Mouse (Mus musculus): ENCODE measurements around the gene Ak8.
A peak's percentile ranks its signal among the peaks of the same experiment; 100 is the strongest.

The Ak8 gene

DNA sequence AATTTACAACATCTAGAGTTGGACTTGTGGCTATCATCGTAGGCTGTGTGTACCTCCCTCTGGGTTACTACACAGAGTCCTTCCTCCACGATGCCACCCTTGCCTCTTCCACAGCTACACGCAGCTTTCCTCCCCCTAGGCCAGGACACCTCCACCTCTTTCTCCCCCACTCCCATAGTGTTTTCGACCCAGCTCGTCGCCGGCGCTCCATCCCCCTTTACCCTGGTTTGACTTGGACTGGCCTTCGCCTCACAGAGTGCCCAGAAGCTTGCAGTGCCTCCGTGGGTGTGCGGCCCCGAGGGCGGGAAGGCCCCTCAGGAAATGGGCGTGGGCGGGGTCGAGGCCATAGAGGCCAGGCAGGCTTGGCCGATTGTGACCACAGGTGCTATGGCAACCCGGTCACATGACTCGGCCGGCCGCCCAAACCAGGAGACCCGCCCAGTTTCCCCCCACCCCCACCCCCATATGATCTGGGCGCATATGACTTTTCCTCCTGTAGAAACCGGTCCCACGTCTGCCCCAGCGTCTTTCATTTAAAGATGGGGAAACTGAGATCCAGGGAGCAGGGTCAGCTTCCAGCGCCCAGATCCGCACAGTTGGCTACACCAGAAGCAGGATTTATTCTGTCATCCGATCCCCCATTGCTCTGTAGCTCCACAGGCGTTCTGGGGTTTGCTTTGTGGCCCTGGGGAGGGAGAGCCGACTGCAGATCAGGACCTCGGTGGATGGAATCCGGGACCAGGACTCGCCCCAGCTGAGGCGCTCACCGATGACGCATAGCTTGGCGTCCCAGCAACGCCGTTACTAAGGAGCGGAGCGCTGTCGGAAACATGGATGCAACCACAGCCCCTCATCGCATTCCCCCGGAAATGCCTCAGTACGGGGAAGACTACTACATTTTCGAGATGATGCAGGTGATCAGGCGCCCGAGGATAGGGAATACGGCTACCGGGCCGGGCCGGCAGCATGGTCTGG, at the start of gene Ak8, which contains the start of gene Spaca9:
Gene Ak8 (plus strand): TSS at position 804 of the 975 bp plus-strand sequence.
Gene Spaca9 (minus strand): TSS at position 367 of the 975 bp plus-strand sequence.
- peak; percentile 51 for DNase-seq (ENCODE audit: extremely low read depth, insufficient read length, low spot score)

DNA sequence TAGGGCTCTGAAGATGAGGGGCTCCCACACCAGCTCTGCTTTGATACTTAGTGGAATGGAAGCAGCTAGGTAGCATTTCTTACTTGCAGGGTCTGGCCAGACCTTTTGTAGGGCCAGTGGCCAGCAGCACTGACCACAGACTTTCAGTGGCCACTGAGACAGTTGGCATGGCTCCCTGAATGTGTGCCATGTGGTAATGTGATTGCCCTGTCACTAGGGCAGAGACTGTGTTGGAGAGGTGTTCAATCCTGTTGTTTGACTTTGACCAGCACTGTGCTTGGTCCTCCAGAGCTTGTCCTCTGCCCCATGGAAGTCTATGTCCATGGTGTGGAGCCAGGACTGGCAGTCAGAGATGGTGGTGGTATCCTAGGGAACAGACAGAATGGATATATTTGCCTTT, 49.4 kb upstream of the Ak8 start:
- peak; percentile 23 for DNase-seq (ENCODE audit: extremely low read depth, insufficient read length, low spot score)

DNA sequence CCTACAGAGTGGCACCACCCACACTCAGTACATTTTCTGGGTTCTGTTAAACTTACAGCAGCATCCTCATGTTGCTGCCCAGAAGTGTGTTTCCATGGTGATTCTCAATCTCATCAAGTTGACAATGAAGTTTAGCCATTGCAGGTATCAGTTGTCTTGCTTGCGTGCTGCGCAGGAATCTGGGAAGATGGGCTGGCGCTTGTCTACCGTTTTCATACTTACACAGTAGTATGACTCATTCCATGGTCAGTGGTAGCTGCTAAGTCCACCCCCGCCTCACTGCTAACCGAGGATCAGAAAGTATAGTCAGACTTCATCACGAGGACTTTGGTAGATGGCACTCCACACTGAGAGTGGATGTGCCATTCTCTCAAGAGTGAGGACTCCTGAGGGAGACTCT, 46.6 kb upstream of the Ak8 start:
- no peak for DNase-seq (ENCODE audit: extremely low read depth, insufficient read length, low spot score)

DNA sequence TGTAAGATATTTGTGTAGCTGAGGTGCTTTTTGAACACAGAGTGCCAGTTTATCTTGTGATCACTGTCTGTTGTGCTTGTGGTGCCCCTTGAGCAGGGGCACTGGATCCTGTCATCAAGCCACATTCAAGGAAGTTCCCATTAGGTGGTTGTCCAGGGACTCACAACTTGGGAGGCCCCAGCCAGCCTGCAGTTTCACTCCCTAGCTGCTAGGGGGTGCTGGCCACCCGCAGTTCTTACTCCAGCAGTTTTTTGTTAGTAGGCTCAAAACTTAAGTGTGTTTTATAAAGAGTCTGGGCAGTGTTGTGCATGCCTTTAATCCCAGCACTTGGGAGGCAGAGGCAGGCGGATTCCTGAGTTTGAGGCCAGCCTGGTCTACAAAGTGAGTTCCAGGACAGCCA, 45.7 kb upstream of the Ak8 start:
- no peak for DNase-seq (ENCODE audit: extremely low read depth, insufficient read length, low spot score)

DNA sequence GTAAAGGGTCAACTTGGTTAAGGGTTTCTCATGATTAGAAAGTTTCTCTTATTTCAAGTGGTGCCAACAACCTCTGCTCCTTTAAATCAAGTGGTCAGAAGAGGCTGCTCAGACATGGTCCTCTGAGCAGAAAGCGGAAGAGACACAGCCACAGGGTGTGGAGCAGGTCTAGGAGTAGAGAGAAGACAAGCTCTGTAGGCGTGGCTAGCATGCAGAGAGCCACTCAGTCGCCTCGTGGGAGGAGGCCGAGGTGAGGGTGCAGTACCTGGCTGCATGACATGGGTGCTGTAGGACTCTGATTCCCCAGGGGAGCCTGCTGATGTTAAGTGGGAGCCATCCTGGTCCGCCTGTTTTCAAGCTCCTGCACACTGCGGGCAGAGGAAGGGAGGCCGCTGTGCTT, 43.7 kb upstream of the Ak8 start:
- no peak for DNase-seq (ENCODE audit: extremely low read depth, insufficient read length, low spot score)

DNA sequence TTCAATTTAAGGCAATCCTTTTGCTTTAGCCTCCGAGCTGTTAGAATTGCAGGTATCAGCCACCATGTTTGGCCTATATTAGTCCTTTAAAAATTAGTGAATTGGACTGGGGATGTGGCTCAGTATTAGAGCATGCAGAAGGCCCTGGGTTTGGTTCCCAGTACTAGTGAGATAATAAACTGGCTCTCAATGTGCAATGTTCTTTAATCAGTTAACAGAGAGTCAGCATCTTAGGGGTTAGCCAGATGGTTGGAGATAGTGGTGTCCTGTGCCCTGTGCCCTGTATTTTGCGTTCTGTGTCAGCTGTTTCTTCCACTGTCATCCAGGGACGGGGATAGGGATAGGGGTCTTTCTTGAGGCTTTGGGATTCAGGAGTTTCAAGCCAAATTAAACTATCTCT, 37.1 kb upstream of the Ak8 start:
- no peak for DNase-seq (ENCODE audit: extremely low read depth, insufficient read length, low spot score)

DNA sequence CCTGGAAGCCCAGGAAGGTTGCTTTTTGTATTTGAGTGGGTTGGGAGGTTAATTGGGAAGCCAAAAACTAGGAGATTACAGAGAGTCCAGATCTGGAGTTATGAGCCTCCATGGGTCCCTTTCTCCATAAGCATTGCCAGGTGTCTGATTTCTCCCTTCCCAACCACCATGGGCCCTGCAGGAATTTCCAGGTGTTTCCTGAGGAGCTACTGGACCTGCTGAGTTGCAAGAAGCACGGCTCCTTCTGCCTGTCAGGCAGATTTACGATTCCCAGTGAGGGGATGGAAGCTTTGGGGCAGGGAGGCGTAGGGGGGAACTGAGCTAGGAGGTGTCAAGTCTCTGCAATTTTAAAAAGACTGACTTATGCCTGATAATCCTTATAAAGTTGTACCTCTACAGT, 34.1 kb upstream of the Ak8 start:
- no peak for DNase-seq (ENCODE audit: extremely low read depth, insufficient read length, low spot score)

DNA sequence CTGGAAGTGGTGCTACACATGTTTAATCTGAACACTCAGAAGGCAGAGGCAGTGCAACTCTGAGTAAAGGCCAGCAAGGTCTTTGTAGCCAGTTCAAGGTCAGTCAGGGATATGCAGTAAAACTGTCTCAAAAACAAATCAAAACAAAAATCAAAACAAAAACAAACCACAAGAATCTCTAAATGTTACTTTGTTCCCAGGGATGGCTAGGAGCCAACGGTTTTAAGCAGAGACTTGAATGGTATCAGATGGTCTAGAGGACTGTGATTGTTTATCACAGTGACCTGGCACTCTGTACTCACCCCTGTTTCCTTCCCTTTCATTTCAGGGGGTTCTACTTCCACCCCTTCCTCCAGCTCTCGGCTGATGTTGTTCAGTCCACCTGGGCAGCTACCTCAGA, 28.5 kb upstream of the Ak8 start:
- DNase-seq (ENCODE audit: extremely low read depth, insufficient read length, low spot score): no peak

DNA sequence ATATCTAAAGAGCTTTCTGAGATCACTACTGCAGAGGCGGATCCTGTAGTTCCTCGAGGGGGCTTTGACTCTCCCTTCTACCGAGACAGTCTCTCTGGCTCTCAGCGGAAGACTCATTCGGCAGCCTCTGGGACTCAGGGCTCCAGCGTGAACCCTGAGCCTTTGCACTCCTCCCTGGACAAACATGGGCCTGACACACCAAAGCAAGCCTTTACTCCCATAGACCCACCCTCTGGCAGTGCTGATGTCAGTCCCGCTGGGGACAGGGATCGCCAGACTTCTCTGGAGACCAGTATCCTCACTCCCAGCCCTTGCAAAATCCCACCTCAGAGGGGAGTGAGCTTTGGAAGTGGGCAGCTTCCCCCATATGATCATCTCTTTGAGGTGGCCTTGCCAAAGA, 24.0 kb upstream of the Ak8 start:
- DNase-seq (ENCODE audit: extremely low read depth, insufficient read length, low spot score): no peak

DNA sequence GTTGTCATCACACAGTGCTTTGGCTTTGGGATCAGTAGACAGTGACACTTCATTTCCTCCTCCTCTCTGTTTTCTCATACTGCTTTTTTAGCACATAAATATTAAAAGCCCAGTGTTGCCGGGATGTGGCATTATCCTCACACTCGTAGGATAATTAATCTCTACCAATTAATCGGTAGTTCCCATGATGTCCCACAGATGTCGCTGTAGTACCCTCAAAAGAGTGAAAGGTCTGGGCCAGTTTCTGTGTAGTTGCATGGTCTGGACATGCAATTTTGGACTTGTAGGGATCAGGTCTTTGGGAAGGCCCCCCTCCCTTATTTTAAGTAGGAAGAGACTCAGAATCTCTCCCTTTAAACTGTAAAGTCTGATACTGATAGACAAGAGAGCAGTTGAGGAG, 19.3 kb upstream of the Ak8 start:
- DNase-seq (ENCODE audit: extremely low read depth, insufficient read length, low spot score): no peak

DNA sequence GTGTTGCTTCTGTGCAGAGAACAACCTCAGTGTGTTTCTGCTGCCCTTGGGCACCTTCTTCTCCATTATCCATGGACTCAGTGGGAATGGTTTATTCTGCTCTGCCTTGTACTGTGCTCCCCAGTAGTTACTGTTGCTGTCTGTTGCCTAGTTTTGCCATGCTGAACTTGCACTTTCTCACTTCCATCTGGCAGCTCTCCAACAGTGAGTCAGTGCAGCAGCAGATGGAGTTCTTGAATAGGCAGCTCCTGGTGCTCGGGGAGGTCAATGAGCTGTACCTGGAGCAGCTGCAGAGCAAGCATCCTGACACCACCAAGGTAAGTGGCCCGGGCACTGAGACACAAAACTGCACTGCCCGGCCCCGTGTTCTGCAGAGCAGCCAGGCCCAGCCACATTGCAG, 18.2 kb upstream of the Ak8 start:
- DNase-seq (ENCODE audit: extremely low read depth, insufficient read length, low spot score): peak; percentile 41

DNA sequence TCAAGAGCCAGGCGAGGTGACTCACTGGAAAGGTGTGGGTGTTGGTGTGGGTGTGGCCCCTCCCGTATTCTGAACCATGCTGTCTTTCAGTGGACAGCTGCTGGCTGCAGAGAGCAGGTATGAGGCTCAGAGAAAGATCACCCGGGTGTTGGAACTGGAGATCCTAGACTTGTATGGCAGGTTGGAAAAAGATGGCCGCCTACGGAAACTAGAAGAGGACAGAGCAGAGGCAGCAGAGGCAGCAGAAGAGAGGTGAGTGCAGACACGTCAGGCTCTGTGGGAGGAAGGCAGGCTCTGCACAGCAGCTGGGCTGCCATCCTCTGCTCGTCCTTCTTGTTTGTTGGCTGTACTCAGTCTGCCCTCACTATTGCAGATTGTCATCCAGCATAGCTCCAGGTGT, 14.1 kb upstream of the Ak8 start:
- DNase-seq (ENCODE audit: extremely low read depth, insufficient read length, low spot score): no peak

DNA sequence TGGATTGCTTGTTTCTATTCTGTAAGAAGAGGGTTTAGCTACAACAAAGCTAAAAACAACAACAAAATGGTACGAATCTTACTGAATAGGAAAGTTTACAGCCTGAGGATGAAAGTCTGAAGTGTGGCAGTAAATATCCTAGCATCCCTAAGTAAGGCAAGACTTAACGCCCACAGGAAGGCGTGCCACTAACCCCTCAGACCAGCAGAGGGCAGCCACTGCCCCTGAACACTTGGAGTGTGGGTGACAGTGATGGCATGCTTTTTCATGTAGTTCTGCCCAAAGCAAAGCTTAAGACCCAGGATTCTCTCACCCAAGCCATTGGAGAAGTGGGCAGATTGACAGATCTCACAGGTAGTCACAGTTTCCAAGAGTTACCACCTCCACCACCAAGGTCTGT, 11.5 kb upstream of the Ak8 start:
- DNase-seq (ENCODE audit: extremely low read depth, insufficient read length, low spot score): no peak

DNA sequence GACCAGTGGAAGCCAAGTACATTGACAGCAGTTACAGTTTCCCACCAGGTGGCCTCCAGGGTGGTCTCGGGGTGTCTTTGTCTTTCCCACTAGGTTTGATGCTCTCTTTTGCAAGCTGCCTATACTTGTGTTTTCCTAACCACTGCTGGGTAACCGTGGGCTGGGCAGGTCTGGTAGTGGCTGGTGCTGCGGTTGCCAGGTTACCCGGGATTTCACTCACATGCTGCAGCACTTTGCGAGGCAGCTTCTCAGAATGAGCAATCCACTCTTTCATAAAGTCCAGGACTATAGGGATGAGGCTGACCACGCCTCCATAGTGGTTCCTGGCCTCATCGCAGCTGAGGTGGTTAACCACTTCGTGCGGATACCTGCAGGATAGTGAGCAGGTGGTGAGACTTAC, 7.3 kb upstream of the Ak8 start:
- DNase-seq (ENCODE audit: extremely low read depth, insufficient read length, low spot score): no peak

DNA sequence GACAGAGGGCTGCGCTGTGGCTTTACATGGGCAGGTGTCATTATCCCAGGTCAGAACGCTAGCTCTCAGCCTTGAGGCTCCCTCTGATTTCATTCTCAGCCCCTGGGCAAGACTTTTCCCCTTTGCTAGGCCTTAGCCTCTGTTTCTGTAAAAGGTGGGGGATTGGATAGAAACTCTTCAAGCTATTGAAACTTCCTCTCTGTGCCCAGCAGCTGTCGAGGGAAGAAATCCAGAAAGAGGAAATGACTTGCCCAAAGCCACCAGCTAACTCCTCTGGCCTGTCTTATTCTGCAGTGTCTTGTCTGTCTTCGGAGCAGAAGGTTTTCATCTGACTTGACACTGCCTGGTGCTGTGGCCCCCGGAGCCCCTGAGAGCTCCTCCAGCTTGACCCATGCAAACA, 1.4 kb upstream of the Ak8 start:
- no peak for DNase-seq (ENCODE audit: extremely low read depth, insufficient read length, low spot score)

DNA sequence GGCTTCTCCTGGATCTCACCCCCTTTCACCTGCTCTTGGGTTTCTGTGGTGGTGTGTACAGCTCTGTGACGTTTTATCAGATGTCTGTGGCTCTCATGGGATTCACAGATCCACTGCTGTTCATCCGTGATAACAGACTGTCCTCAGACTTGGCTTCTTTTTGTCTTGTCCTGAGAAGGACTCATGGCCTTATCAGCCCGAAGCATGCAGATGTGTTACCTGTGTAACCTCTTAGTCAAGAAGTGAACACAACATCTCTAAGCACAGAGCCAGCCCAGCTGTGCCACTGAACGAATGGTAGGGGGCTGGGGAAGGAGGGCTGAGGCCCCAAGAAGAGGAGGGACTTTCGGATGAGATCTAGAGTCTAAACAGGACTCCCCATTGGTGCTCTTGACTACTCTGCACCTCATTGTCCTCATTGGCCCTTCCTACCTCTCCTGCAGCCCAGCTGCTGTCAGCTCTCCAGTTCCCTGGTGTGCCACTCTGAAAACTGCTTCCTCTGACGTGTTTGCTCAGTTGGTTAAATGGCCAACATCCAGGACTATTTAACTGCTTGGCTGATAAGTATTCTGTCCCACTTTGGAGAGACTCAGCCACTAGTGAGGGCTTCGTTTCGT, 1.8 kb downstream of the Ak8 start:
- no peak for DNase-seq (ENCODE audit: extremely low read depth, insufficient read length, low spot score)

DNA sequence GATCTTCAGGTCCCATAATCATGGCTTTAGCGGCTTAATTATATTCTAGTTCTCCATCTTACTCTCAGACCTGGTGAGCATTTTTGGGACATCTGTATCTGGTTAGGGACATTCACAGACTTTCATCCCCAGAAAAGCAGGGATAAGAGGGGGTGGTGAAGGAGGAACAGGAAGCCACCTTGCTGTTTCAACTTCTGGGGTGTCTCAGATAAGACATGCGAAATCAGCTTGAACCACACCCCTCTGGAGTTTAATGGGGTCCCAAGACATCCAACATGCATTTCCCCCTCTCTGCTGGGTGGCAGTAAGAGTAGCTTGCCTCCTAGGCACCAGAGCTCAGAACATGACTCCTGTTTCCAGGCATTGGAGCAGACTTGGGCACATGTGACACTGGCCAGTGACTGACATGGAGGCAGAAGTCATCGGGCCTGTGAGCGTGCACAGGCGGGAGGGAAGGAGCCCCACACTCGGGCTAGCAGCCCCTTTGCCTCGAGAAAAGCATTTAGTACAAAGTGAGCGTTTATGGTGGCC, 6.2 kb downstream of the Ak8 start:
- no peak for DNase-seq (ENCODE audit: extremely low read depth, insufficient read length, low spot score)

DNA sequence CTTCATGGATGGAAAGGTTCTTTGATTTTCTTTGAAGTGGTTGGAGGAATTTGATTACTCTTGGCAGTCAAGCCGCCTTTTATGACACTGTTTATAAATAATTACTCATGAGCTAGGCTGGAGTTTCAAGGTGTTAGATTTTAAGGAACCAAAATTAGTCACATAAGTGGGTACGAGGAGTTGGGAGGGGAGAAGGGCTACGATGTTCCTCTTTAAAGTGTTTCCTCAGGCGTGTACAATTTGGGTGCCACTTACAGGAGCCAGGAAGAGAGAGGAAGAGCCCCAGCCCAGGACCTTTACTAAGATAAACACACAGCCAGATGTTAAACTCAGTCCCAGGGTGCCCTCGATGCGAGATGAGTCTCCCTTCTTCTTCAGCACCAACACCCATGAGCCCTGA, 6.8 kb downstream of the Ak8 start:
- no peak for DNase-seq (ENCODE audit: extremely low read depth, insufficient read length, low spot score)

DNA sequence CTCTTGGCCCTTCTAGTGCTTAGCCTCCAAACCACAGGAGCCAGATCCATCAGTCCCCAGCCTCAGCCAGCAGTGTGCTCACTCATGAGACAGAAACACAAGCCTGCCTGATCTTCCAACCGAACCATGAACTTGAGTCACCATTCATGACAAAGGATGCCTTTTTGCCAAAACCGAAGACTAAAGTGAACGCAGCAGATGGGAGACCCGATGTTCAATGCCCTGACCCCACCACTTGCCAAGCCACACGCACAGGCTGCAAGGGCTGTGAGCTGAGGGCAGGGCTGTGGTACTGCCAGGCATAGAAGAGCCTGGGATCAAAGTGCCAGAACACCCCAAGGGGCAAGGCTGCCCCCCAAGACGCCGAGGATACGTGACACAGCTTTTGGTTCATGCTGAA, 13.1 kb downstream of the Ak8 start:
- peak; percentile 35 for DNase-seq (ENCODE audit: extremely low read depth, insufficient read length, low spot score)

DNA sequence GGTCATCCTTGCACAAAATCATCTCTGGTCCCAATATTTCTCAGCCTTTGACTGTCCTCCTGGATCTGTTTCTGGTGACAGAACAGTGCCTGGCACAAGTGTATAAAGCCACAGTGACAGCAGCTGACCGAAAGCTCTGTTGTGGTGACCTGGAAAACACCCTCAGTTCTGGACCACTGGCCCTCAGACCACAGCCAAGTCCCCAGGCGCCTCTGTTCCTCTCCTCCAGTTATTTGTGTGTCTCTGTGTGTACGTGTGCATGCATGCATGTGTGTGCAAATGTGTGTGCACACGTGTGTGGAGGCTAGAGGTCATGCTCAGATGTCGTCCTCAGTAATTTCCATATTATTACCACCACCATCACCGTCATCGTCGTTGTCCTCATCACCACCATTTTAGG, 22.5 kb downstream of the Ak8 start:
- no peak for DNase-seq (ENCODE audit: extremely low read depth, insufficient read length, low spot score)

DNA sequence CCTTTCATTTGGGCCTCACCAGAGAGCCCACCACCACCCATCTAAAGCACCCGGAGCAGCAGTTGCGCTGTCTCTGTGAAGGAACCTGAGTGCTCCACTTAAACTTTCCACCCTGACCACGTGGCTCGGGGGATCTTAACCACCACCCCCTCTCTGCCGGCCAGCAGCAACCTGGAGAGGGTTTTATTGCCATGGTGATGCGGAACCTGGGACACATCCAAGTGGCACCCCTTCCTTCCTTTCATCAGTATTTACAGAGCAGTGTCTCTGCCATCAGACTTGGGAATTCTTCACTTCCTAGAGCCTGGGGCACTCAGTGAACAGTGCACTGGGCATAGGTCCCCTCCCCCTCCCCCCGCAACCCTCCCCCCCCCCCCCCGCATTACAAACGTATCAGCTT, 23.9 kb downstream of the Ak8 start:
- no peak for DNase-seq (ENCODE audit: extremely low read depth, insufficient read length, low spot score)

Data from 3134 (cell line).